1 mouse cellular context compared by ENCODE assay signal in the genomic region with DNA sequence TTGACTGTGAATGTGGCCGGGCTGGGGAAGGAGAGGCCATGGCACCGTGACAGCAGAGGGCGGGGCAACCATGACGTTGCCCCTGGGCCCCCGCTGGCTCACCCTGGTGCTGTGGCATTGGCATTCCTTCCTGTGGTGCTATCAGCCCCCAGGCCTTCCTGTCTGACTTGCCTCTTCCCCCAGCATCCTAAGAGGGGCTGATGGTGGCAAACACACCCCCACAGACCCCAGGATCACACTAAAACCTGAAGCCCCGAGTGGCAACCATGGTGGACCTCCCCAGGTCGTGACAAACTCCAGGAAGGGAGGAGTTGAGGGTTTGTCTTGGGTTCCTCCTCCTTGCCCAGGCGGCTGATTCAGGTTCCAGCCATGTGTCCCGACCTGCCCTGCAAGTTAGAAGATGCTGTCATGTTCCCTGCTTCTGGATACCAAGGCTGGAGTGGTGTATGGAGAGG.
TF ChIP-seq lines count a peak whose summit lies in the region.

No protein-coding gene starts in this region.

TF ChIP-seq in MEL, 35 proteins besides CTCF, POLR2A, EP300 and RAD21 (continued from another document):
- no peak for TF ChIP-seq MAFK (IDR thresholded peaks at IDR 0.05; ENCODE audit: borderline replicate concordance, low read depth, low read length)
- no peak for TF ChIP-seq MYC (IDR thresholded peaks at IDR 0.05; ENCODE audit: low read depth, low read length)
- peak; percentile 49 for TF ChIP-seq ETS1 (IDR thresholded peaks at IDR 0.05; ENCODE audit: low read depth, low read length)
- no peak for TF ChIP-seq ZKSCAN1 (IDR thresholded peaks at IDR 0.05; ENCODE audit: low read depth, low read length)
- no peak for TF ChIP-seq UBTF (IDR thresholded peaks at IDR 0.05; ENCODE audit: borderline replicate concordance, insufficient read depth, low read depth, low read length)
- TF ChIP-seq ELF1 (IDR thresholded peaks at IDR 0.05; ENCODE audit: low read depth, low read length), result peak; percentile 23; the same call in 1 of the 2 replicates
- peak; percentile 15; the same call in 1 of the 2 replicates for TF ChIP-seq GATA1 (IDR thresholded peaks at IDR 0.05; ENCODE audit: low read depth, low read length)
- peak; percentile 43; the same call in 1 of the 2 replicates for TF ChIP-seq TCF12 (IDR thresholded peaks at IDR 0.05; ENCODE audit: low read depth, low read length)
- peak; percentile 52 for TF ChIP-seq NELFE (IDR thresholded peaks at IDR 0.05; ENCODE audit: low read depth, low read length)
